Mouse (Mus musculus) forebrain, embryonic 16.5 days (tissue): ENCODE results near the gene Csf3. TPM values are rescaled to one million over a fixed set of nuclear protein-coding genes. Genes with fewer than 3 reads are reported as not detected.
"Not testable (repeated sequence)": the region's sequence is repeated elsewhere in the genome, so short reads cannot be mapped to it uniquely, and the experiment has no call there.

Source experiments
- ATAC-seq: fragments of 200-750 bp; cut with Nextera tagmentation; 2 replicates; pipeline ENCODE4 v1.8.0; 2017; ENCODE audit warnings: mild to moderate bottlenecking, moderate library complexity
- H3K27ac ChIP-seq: fragments of 300-500 bp; sonication (generic); 2 replicates; pipeline ENCODE4 v1.5.1; 2014; ENCODE audit warnings: low read length, control low read depth
- H3K27me3 ChIP-seq: fragments of 300-500 bp; sonication (generic); replicated peaks from 2 replicates; pipeline ENCODE4 v1.6.1; 2014; ENCODE audit warnings: low read length; ENCODE audit not compliant: control insufficient read depth, insufficient read depth
- H3K36me3 ChIP-seq: fragments of 300-500 bp; sonication (generic); 2 replicates; pipeline ENCODE4 v1.6.1; 2014; ENCODE audit not compliant: control insufficient read depth, insufficient read depth
- H3K4me1 ChIP-seq: fragments of 300-500 bp; sonication (generic); replicated peaks from 2 replicates; pipeline ENCODE4 v1.6.1; 2014; ENCODE audit warnings: low read length; ENCODE audit not compliant: control insufficient read depth, insufficient read depth
- H3K4me2 ChIP-seq: fragments of 300-500 bp; sonication (generic); 2 replicates; pipeline ENCODE4 v1.6.1; 2014; ENCODE audit warnings: mild to moderate bottlenecking, low read length, control low read depth
- H3K4me3 ChIP-seq: fragments of 300-500 bp; sonication (generic); replicated peaks from 2 replicates; pipeline ENCODE4 v1.5.1; 2014; ENCODE audit warnings: mild to moderate bottlenecking, low read length, control low read depth
- H3K9ac ChIP-seq: fragments of 300-500 bp; sonication (generic); replicated peaks from 2 replicates; pipeline ENCODE4 v1.6.1; 2014; ENCODE audit warnings: low read depth, low read length, control low read depth
- H3K9me3 ChIP-seq: fragments of 300-500 bp; sonication (generic); 2 replicates; pipeline ENCODE4 v1.6.1; 2016; ENCODE audit warnings: low read length; ENCODE audit not compliant: control insufficient read depth
- WGBS: fragments of 180-500 bp; shearing (Covaris S2); extraction: QIAGEN DNeasy Blood & Tissue Kit; methylation state at CpG from one replicate; pipeline ENCODE4 v1.1.7; 2014; 5-methylcytosine and 5-hydroxymethylcytosine counted together
- polyA plus RNA-seq: library from polyadenylated mRNA; unstranded; fragments of >200 nt; fragmentation: Nextera tagmentation; extraction: Ambion mirVana; gene quantifications from 2 replicates; pipeline ENCODE4 v1.2.1, GENCODE M21; 2015

Gene Csf3
- polyA plus RNA-seq, 1 experiment from 2014 or later, result not detected

DNA sequence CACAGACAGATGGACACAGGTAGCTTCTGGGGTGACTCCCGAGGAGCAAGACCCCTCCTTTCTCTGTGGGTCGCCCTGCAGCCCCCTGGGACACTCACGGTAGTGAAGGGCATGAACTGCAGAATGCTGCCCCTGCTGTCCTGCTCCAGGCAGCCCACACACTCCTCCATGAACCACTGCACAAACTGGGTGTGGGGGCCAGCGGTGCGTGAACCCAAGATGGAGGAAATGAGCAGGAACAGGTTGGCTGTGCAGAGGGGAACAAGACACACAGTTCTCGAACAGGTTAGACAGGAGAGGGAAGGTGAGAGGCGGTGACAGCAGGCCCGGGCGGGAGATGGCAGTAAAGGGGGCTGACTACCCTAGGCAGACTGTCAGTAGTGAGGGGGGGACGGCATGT, 4.0 kb downstream of the Csf3 start:
- ATAC-seq, result no peak
- no peak overlapping the region for H3K27ac ChIP-seq
- H3K27me3 ChIP-seq, result no peaks in the 10 kb centered on the region
- 0 out of 2 replicates have a peak, but pooled peaks cover 2% of the 10 kb centered on the region for H3K4me1 ChIP-seq
- no peaks in the 10 kb centered on the region for H3K9me3 ChIP-seq
- H3K36me3 ChIP-seq, result peaks cover 18% of the 10 kb centered on the region
- no peak overlapping the region for H3K9ac ChIP-seq
- no peak overlapping the region for H3K4me3 ChIP-seq
- WGBS, result 93% methylated on average over 10 of the region's 10 CpGs
- no peak overlapping the region for H3K4me2 ChIP-seq

DNA sequence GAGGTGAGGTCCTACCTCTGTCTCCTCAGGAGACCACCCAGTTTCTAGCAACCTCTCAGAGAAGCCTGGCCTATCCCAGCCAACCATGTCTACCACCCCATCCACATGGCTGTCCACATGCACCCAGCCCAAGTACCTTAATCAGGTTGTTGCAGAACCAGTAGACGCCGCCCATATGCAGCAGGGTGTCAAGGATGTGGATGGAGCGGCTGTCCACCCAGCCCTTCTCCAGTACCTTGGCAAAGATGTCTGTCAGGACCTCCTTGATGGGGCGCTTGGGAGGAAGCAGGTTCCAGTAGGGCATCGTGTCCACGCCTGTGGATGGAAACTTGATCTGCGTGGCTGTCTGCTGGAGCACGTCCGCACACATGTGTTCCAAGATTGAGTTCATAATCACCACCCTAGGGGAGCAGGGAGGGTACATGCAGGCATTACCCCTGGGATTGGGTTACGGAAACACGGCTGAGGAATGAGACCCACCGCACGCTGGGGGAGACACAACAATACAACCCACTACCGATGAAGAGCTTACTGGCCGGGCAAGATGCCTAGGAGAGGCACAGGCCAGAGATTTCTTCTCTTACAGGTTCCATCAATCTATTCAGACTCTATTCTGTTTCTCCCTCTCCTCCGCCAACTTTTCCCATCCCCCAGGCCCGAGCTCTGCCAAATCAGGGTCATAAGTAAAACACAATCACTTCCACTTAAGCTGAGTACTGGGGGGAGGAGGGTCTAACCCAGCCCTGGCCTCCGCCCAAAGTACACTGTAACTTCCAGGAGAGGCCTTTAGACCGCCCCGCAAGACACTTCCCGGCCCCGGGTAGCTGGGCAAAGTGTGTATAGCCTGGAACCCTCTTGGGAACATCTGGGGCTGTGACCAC, 6.6 kb downstream of the Csf3 start:
- Histone ChIP-seq H3K27ac (no peak overlapping the region), H3K27me3 (no peaks in the 10 kb centered on the region), H3K4me2 (no peak overlapping the region), H3K4me1 (no peaks in the 10 kb centered on the region), H3K9me3 (no peaks in the 10 kb centered on the region), H3K36me3 (peaks cover 18% of the 10 kb centered on the region), H3K9ac (no peak overlapping the region), H3K4me3 (no peak overlapping the region)
- WGBS, result 83% methylated on average over 22 of the region's 22 CpGs
- ATAC-seq, result no peak

DNA sequence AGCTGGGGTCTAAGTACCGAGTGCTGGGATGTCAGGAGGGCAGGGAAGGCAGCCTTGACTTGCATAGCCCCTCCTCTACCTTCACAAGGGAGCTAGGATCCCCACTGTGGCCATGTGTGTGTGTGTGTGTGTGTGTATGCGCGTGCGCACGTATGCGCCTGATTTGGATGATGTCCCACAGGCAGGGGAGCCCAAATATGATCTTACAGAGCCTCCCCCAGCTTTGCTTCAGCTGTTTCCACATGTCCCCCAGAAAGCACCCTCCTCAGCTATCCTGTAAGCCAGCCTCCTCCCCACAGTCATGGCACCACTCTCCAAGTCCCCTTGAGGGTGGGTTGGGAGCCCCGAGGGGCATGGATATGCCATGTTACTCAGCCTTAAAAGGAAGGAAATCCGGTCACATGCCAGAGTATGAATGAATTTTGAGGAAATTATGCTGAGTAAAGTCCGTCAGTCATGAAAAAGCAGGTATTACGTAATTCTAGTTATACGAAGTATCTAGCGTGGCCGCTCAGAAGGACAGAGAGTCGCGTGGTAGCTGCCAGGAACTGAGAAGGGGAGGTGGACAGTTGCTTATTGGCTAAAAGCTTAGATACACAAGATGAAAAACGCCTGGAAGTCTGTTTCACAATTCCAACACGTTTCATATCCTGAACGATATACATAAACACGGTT, 7.4 kb downstream of the Csf3 start:
- Histone ChIP-seq H3K4me1 (no peaks in the 10 kb centered on the region), H3K27ac (no peak overlapping the region), H3K4me2 (no peak overlapping the region), H3K36me3 (peaks cover 20% of the 10 kb centered on the region), H3K9ac (no peak overlapping the region), H3K27me3 (no peaks in the 10 kb centered on the region), H3K9me3 (no peaks in the 10 kb centered on the region), H3K4me3 (no peak overlapping the region)
- ATAC-seq, result no peak
- WGBS, result 91% methylated on average over 19 of the region's 19 CpGs

DNA sequence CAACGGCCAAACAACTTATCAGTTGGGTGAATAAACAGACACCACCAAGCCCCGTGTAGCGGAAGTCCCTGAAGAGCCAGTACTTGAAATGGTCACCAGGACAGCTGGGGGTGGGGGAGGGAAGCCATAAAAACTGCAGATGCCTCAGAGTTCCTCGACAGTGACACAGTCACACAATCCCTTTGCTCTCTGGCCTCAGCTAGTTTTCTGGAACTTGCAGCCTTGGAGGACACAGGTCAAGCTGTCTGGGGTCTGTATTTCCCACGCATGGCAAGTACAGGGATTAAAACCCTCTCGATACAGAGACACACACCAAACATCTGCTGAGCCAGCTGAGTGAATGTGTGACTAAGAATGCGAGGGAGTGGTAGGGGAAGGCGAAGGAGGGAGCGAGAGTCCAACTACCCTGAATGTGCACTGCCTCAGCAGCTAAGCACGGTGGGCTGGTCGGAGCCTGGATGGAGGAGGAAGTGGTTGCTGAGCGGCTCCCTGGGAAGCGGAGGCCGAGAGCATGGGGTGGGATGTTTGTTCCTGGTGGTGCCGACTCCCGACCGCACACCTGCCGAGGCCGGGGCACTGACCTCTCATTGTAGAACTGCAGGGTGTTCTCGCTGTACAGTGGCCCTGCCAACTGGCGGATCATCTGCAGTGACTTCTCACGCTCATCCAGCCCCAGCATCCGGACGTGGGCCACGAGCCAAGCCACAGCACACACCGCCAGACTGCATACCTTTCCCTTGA, 8.1 kb downstream of the Csf3 start:
- Histone ChIP-seq H3K4me1 (no peaks in the 10 kb centered on the region), H3K9ac (no peak overlapping the region), H3K27ac (no peak overlapping the region), H3K4me2 (no peak overlapping the region), H3K9me3 (no peaks in the 10 kb centered on the region), H3K27me3 (no peaks in the 10 kb centered on the region), H3K4me3 (no peak overlapping the region), H3K36me3 (peaks cover 23% of the 10 kb centered on the region)
- no peak for ATAC-seq
- WGBS, result 83% methylated on average over 26 of the region's 26 CpGs

DNA sequence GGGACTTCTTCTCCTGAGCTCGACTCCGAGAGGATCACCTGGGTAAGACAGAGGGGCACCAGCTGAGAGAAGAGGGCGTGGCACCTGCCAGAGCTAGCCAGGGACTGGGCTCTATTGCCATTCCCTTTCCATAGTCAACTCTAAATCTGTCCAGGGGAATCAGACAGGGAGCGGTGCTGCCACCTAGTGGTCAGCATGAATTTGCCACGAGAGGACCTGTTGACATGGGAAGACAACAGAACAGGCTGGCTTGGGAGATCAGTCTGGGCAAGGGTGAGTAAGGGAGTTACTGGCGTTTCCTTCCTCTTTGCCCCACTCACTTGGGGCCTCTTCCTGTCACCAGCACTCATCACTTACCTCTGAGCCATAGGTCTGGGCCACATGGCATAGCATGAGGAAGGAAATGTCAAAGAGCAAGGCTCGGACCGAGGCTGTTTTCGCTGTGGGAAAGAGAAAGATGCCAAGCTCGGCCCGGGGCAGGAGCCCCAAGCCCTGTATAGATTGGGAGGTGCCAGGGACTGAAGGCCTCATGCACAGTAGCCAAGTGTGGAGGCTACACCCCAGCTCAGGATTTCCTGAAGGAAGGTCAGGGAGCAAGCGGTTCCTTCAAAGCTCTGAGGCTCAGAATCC, 9.5 kb downstream of the Csf3 start:
- no peak overlapping the region for H3K4me2 ChIP-seq
- H3K4me3 ChIP-seq, result no peak overlapping the region
- 52% methylated on average over 12 of the region's 12 CpGs for WGBS
- no peaks in the 10 kb centered on the region for H3K9me3 ChIP-seq
- no peaks in the 10 kb centered on the region for H3K27me3 ChIP-seq
- H3K4me1 ChIP-seq, result no peaks in the 10 kb centered on the region
- no peak overlapping the region for H3K27ac ChIP-seq
- no peak overlapping the region for H3K9ac ChIP-seq
- peak; percentile 47 for ATAC-seq
- peaks cover 19% of the 10 kb centered on the region for H3K36me3 ChIP-seq

DNA sequence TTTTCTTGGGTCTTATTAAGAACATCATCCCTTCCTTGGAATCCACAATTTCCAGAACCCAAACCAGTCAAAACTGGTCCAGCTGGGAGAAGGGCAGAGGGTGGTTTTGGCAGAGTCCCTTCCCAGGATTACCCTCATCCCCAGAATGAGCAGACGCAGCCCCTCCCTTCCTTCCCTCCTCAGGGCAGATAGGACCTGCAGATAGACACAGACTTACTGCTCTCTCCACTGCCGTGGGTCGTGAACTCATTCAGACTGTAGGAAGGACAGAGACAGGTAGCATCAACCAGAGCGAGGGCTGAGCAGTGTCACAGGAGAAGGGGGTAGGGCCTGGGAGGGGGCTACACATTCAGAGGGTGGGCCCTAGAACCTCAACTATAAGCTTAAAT, 10.0 kb downstream of the Csf3 start:
- H3K4me3 ChIP-seq, result no peak overlapping the region
- peaks cover 22% of the 10 kb centered on the region for H3K36me3 ChIP-seq
- ATAC-seq, result no peak
- H3K27ac ChIP-seq, result no peak overlapping the region
- no peaks in the 10 kb centered on the region for H3K9me3 ChIP-seq
- H3K4me1 ChIP-seq, result no peaks in the 10 kb centered on the region
- H3K27me3 ChIP-seq, result no peaks in the 10 kb centered on the region
- no peak overlapping the region for H3K9ac ChIP-seq
- 83% methylated on average over 4 of the region's 4 CpGs for WGBS
- H3K4me2 ChIP-seq, result no peak overlapping the region

DNA sequence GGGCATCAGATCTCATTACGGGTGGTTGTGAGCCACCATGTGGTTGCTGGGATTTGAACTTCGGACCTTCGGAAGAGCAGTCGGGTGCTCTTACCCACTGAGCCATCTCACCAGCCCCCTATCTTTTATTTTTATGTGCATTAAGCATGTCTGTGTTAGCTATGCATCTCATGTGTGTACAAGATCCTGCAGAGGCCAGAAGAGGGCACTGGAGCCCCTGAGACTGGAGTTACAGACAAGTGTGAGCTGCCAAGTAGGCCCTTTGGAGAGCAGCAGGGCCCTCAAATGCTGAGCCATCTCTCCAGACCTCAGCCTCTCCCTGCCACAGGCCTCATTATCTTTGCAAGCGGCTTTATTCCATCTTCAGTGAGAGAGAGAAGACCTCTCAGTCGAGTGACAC, 10.9 kb downstream of the Csf3 start:
- not testable (repeated sequence) for H3K27ac ChIP-seq, H3K27me3 ChIP-seq, H3K9ac ChIP-seq

DNA sequence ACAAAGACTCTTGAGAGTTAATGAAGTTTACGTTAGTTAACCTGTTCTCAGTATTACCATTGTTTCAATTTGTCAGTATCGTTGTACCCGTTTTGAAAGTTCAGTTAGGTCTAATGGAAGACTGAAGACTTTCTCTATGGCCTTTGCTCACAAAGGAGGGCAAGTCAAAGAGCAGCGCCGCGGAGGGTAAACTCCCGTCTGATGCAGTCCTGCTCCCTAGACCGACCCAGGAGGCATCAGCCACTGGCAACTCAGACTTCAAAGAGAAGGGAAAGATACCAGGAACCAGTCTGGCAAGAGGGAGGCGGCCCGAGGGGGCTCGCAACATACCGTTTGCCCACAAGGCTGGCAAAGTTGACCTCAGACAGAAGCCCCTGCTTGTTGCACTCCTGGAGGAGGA, 12.6 kb downstream of the Csf3 start:
- ATAC-seq, result no peak
- H3K27ac ChIP-seq, result no peak overlapping the region
- no peak overlapping the region for H3K4me2 ChIP-seq
- H3K36me3 ChIP-seq, result peaks cover 20% of the 10 kb centered on the region
- H3K4me1 ChIP-seq, result peaks cover 7% of the 10 kb centered on the region
- no peak overlapping the region for H3K9ac ChIP-seq
- H3K27me3 ChIP-seq, result no peaks in the 10 kb centered on the region
- no peaks in the 10 kb centered on the region for H3K9me3 ChIP-seq
- no peak overlapping the region for H3K4me3 ChIP-seq
- 77% methylated on average over 12 of the region's 12 CpGs for WGBS

More for the DNA sequence above, 10.9 kb downstream of the Csf3 start:
- not testable (repeated sequence) for H3K4me3 ChIP-seq, H3K4me1 ChIP-seq, H3K4me2 ChIP-seq, H3K9me3 ChIP-seq
- WGBS, result 84% methylated on average over 5 of the region's 6 CpGs
- peaks cover 18% of the 10 kb centered on the region for H3K36me3 ChIP-seq
- ATAC-seq, result peak; percentile 48; the same call in 1 of the 2 replicates

DNA sequence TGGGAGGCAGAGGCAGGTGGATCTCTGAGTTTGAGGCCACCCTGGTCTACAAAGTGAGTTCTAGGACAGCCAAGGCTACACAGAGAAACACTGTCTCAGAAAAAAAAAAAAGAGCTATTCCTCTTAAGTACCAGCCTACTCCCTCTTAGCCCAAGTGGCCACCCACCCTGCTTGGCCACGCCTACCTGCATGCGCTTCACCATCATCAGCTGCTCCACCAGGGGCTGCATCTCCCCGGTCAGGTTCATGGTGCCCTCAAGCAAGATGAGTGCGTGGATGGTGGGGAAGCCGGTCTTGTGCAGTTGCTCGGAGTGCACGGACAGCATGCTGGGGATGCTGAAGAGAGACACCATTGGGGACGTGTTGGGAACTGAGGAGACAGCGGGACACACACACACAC, 14.9 kb downstream of the Csf3 start:
- Histone ChIP-seq H3K4me3 (no peak overlapping the region), H3K9me3 (no peaks in the 10 kb centered on the region), H3K27ac (no peak overlapping the region), H3K4me1 (peaks cover 7% of the 10 kb centered on the region), H3K9ac (no peak overlapping the region), H3K27me3 (no peaks in the 10 kb centered on the region), H3K36me3 (peaks cover 14% of the 10 kb centered on the region; the same call in 1 of the 2 replicates), H3K4me2 (no peak overlapping the region)
- no peak for ATAC-seq
- 94% methylated on average over 9 of the region's 9 CpGs for WGBS
